Mouse (Mus musculus): Measurements from ENCODE around the gene Spns3.

Gene Spns3

DNA sequence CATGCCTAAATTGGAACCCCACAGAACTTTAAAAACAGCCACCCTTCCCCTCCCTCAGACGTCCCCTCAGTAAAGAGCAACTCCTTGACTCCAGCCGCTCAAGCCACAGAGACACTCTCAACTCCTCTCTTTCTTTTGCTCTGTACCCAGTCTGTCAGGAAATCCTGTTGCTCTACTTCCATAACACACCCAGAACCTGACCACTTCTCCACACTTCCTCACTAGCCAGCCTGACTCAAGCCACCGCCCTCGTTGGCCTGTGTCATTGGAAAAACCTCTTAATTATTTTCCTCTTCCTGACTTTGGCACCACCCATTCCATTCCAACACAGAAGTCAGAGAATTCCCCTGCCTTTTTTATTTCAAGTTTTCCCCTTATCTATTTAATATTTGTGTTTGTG is 31.1 kb downstream of the Spns3 start:
- CTCF ChIA-PET = no interaction called here

DNA sequence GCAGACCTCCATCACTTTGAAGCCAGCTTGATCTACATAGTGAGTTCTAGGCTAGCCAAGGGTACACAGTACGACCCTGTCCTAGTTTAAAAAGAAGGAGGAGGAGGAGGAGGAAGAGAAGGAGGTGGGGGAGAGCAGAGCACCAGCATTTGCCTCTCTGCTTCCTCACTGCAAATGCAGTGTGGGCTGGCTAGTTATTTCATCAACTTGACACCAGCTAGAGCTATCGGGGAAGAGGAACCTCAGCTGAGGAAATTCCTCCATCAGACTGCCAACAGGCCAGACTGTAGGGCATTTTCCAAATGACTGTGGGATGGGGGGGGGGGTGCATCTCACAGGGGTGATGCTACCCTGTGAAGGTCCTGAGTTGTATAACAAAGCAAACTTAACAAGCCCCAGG is 31.9 kb downstream of the Spns3 start:
- CTCF ChIA-PET = interaction anchor here (0.5 kb wide), 1 partner anchor 38 kb away, joined by 4 read pairs; no protein-coding TSS in a partner anchor

DNA sequence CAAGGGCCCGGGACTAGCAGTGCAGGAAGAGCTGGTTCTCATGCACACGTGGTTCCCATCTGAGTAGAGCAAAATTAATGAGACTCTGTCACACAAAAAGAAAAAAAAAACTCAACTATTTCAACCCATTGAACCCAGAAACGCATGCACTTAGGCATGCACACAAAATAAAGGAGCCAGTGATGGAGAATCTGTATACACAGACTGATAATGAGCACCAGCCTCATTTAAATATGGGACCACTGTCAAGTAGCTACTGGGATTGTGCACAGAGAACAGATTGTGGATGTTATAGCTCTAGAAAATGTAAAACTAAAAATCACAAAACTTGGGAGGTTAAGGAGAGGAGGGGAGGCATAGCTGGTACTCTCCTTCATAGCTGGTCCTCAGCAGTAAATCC is 35.3 kb downstream of the Spns3 start:
- CTCF ChIA-PET = interaction anchor here (0.7 kb wide), 1 partner anchor 28 kb away, joined by 5 read pairs; no protein-coding TSS in a partner anchor

- CTCF ChIA-PET = interaction anchor here (0.6 kb wide), 1 partner anchor 229 kb away, joined by 3 read pairs; no protein-coding TSS in a partner anchor
These were observed 41.7 kb downstream of the Spns3 start for GRCm38 (mm10) chr11:72508651-72509050.

GRCm38 (mm10) chr11:72507651-72508050 is 42.7 kb downstream of the Spns3 start:
- CTCF ChIA-PET = no interaction called here

- CTCF ChIA-PET = no interaction called here
These were observed 46.1 kb downstream of the Spns3 start for GRCm38 (mm10) chr11:72504016-72504797.

DNA sequence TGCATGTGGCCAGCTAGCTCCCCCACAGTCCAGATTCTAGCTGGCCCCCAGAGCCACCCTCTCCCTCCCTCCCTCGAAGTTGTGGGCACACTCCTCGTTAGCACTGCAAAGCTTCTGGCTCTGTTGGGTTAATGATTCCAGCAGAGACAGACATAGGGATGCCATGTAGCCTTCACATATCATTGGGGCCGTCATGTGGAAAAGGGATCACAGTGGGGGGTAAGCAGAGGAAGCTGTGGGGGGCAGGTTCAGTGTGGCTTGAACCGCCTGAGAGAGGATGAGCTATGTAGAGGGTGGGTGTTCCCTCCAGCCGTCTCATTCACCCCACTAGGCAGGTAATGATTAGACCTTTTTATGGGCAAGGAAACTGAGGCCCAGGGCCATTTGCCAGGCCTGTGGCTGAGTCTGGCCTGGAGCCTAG is 46.8 kb downstream of the Spns3 start:
- CTCF ChIA-PET = no interaction called here

DNA sequence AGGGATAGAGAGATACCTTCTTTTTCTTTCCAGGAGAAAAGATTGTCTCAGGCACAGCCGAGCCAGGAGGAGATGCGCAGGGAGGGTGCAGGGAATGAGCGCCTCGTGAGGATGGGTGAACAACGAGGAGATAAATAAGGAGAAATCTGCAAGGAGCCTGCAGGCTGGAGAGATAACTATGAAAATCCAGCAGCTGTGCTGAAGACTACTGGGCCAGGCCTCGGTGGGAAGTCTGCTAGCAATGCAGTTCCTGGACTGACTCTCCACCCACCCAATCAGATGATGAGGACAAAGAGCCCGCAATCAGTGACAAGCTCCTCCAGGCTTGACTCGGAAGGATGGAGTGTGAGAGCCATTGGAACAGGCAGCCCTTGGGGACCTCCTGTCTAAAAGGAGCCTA is 48.1 kb downstream of the Spns3 start:
- CTCF ChIA-PET = no interaction called here

DNA sequence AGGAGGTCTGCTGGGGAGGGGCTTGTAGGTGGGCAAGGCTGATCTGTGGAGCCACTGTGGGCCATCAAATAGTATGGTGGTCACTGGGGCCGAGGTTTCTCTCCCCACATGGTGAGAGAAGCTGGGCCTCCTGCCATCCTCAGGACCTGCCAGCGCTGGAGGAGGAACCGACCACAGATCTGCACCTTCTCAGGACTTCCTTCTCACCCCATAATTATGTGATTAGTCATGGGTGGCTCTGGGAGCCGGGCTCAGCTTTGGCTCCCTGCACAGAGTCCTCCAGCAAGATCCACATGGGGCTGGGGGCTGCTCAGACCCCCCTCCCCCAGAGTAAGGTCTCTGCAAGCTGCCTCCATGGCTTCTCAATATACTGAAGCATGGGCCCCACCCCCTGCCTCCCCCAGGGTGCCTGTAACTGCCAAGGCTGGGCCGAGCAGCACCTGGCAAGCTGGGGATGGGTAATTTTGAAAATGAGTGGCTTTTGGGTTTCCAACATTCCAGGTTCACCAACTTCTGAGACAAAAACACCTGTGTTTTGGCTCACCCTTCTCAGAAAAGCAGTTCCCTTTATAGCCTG is 48.8 kb downstream of the Spns3 start:
- CTCF ChIA-PET = no interaction called here

GRCm38 (mm10) chr11:72500139-72500538 is 50.2 kb downstream of the Spns3 start:
- CTCF ChIA-PET = no interaction called here

DNA sequence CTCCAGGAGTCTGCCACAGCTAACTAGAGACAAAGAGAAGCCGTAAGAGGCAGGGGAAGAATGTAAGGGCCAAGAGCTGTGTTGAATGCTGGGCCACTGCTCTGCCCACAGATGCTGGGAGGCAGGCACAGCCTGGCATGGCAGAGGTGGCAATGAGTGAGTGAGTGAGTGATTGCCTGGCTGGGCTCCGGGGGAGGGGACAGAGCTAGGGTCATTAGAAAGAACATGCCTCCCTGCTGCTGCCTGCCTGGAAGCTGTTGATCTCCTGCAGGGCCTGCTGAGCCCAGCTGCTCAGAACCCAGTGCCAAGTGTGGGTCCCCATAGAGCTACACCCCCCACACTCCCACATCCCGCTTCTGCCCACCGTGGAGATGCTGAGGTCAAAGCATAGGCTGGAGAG is 52.9 kb downstream of the Spns3 start:
- CTCF ChIA-PET = no interaction called here

- CTCF ChIA-PET = no interaction called here
These were observed 53.5 kb downstream of the Spns3 start for GRCm38 (mm10) chr11:72496775-72497174.

DNA sequence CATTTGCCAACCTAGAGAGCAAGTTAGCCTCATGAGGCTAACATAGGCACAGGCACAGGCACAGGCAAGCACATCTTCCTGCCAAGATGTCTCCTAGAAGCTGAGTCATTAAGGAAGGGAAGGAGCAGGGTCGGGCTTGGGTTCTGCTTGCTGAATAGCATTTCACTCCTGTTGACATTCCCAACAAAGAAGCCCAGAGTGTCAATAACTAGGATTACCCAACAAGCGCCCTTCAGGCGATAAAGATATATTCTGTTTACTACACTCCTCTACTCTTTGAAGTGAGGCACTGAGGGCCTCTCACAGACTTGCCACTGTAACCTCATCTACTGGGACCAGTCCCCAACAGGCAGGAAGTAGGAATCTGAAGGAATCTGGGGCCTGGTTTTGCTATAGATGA is 54.2 kb downstream of the Spns3 start:
- CTCF ChIA-PET = no interaction called here

DNA sequence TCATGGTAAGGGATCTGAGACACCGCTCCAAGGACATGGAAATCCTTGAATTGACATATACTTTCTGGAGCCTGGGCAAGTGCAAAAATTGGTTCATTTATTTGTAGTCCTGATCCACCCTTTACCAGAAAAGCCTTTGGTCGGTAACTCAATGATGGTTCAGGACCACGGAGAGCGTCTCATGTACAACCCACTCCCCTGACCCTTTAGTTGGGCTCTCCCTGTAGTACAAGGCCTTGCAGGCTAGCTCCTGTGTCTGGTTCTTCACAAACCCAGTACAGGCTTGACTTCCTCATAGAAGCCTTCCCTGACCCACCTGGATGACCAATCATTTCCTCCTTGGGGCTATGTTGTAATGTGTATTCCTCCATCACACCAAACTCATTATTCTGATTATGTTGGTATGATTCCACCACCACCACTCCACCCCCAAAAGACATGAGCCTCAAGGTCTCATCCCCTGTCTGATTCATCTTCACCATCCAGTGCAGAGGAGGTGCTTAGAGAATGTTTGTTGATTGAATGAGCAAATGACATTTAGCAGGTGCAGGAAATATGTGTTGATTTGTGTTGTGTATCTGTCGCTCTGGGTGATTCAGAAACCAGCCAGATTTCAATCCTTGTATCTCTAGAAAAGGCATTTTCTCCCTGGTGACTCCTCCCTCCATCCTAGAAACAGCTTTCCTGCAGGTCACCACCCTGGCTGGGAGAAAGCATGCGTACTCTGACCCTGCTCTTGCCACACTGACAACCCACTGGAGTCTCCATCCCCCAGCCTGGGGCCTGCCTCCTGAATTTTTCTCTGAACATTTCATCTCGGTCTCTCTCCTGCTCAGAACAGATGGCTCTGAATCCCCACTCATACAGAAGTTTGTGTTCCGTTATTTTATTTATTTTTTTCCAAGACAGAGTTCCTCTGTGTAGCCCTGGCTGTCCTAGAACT is 56.0 kb downstream of the Spns3 start:
- CTCF ChIA-PET = no interaction called here

GRCm38 (mm10) chr11:72491130-72491960 is 59.0 kb downstream of the Spns3 start:
- CTCF ChIA-PET = interaction anchor here (0.6 kb wide), 1 partner anchor 48 kb away, joined by 3 read pairs; no protein-coding TSS in a partner anchor

DNA sequence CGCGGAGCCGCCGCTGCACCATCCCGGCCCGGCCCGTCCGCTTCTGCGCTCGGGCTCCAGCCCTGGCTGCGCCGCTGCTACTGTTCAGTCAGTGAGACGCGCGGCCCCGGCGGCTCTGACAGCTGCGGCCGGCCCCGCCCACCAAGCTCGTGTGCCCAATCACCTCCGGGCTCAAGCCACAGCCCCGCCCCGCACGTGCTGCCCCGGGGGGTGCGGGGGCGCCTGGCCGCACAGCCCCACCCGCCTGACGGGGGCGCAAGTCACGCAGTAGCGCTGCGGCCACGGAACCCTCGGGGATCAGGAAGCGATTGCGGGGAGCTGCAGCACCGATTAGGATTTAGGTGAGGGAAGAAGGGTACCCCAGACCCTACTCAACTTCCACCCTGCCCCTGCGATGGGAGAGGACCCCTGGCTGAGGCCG is 60.4 kb downstream of the Spns3 start, which contains the start of gene Spns2:
TSS of gene Spns2 (minus strand) at position 24 of the 421 bp plus-strand sequence.
- CTCF ChIA-PET = interaction anchor here (0.8 to 1.1 kb wide), 2 partner anchors 29 to 40 kb away, joined by 3 read pairs; no protein-coding TSS in a partner anchor

DNA sequence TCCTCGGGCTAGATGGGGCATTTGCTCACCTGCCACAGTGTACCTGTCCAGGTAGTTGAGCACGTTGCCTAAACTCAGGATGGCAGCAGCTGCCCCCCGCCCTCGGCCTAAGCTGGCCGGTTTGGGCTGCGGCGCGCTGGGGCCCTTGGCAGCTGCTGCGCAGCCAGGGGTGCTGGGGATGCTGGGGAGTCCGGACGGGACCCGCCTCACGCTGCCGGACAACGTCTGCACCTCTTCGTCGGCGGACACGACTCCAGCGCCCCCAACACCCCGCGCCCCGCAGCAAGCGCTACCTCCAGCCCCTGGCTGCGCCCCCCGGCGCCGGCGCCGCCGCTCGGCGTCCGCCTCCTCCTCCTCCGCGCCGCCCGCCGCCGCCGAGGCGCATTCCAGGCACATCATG is 60.9 kb downstream of the Spns3 start:
- CTCF ChIA-PET = interaction anchor here (0.8 to 1.1 kb wide), 2 partner anchors 29 to 41 kb away, joined by 3 read pairs; no protein-coding TSS in a partner anchor

DNA sequence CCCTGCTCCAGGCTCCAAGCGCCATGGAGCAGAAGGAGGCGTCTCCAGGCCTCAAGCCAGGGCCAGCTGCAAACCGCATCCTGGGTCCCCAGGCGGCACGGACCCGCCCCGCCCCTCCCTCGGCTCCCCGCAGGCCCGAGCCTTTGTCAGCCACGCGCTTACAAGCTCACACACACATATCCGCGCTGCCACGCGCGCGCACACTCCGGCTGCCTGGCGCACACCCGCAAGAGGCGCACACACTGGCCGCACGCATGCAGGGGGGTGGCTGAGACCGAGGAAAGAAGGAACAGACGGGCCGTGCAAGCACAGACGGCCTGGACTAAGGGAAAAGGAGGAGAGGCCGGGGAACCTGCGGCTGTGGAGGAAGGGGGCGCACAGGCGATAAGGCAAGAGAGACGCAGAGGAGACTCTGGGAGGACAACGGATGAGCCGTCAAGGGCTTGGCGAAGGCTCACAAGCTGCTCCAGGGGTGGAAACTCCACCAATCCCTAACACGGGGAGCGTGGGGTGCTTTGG is 61.5 kb downstream of the Spns3 start:
- CTCF ChIA-PET = interaction anchor here (0.8 kb wide), 1 partner anchor 28 kb away, joined by 3 read pairs; no protein-coding TSS in a partner anchor

DNA sequence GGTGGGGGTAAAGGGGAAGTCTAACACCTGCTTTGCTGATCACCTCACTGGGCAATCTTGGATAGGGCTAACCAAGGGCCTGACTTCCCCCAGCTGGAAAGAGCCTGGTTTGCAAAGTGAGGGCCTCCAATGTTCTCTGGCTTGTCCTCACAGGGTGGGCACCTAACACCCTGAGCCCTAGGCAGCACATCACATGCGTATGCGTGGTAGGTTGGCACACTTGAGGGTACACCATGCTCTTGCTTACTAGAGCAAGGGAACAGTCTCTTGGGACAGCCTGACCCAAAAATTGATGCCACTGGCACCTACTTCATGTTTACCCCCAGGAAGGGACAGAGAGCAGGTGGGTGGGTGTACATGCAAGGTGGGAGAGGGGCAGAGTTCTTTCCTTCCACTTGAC is 62.6 kb downstream of the Spns3 start:
- CTCF ChIA-PET = no interaction called here

- CTCF ChIA-PET = no interaction called here
These were observed 63.1 kb downstream of the Spns3 start for GRCm38 (mm10) chr11:72487171-72487570.

DNA sequence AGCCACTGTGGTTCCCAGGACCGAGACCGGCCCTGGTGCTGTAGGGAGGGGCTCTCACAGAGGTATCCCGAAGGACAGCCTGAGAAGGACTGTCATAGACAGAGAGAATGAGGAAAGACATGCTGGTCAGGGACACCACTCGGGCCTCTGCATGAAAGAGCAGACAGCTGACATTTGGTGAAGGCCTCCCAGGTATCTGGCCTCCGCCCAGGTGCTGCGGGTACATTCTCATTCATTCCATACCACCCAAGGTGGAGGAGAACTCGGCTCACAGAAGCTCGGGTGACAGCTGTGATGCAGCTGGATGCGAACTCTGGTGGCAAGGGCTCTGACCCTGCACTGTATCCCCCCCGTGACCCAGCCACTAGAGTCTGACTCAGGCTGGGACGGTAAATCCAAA is 64.3 kb downstream of the Spns3 start:
- CTCF ChIA-PET = no interaction called here
